Mouse (Mus musculus) kidney, embryonic 15.5 days (tissue): ENCODE data around the gene Gm28053. TPM values are rescaled to one million over a fixed set of nuclear protein-coding genes. Genes with fewer than 3 reads are reported as not detected.

Source experiments
- ATAC-seq: fragments of 200-750 bp; cut with Nextera tagmentation; replicated peaks from 2 replicates; pipeline ENCODE4 v1.8.0; 2017; ENCODE audit warnings: moderate TSS enrichment; ENCODE audit not compliant: low FRiP score
- H3K27ac ChIP-seq: fragments of 300-500 bp; sonication (generic); 2 replicates; pipeline ENCODE4 v1.5.1; 2015; ENCODE audit warnings: mild to moderate bottlenecking, inconsistent platforms
- H3K27me3 ChIP-seq: fragments of 300-500 bp; sonication (generic); 2 replicates; pipeline ENCODE4 v1.6.1; 2015; ENCODE audit warnings: inconsistent platforms
- H3K36me3 ChIP-seq: fragments of 300-500 bp; sonication (generic); 2 replicates; pipeline ENCODE4 v1.6.1; 2015; ENCODE audit warnings: inconsistent platforms
- H3K4me1 ChIP-seq: fragments of 300-500 bp; sonication (generic); 2 replicates; pipeline ENCODE4 v1.6.1; 2015; ENCODE audit warnings: inconsistent platforms
- H3K4me2 ChIP-seq: fragments of 300-500 bp; sonication (generic); 2 replicates; pipeline ENCODE4 v1.6.1; 2015; ENCODE audit warnings: moderate library complexity, mild to moderate bottlenecking, inconsistent platforms
- H3K4me3 ChIP-seq: fragments of 300-500 bp; sonication (generic); replicated peaks from 2 replicates; pipeline ENCODE4 v1.5.1; 2015; ENCODE audit warnings: mild to moderate bottlenecking, inconsistent platforms
- H3K9ac ChIP-seq: fragments of 300-500 bp; sonication (generic); 2 replicates; pipeline ENCODE4 v1.6.1; 2015; ENCODE audit warnings: mild to moderate bottlenecking, inconsistent platforms
- H3K9me3 ChIP-seq: fragments of 300-500 bp; sonication (generic); replicated peaks from 2 replicates; pipeline ENCODE4 v1.6.1; 2016; ENCODE audit warnings: inconsistent platforms
- WGBS: fragments of 180-500 bp; shearing (Covaris S2); methylation state at CpG from one replicate; pipeline ENCODE4 v1.1.7; 2015; ENCODE audit warnings: mixed read lengths; 5-methylcytosine and 5-hydroxymethylcytosine counted together
- polyA plus RNA-seq: library from polyadenylated mRNA; unstranded; fragments of >200 nt; fragmentation: Nextera tagmentation; extraction: Ambion mirVana; gene quantifications from 2 replicates; pipeline ENCODE4 v1.2.1, GENCODE M21; 2015

Gm28053 gene
- polyA plus RNA-seq, 1 experiment from 2014 or later: 3.3 TPM

DNA sequence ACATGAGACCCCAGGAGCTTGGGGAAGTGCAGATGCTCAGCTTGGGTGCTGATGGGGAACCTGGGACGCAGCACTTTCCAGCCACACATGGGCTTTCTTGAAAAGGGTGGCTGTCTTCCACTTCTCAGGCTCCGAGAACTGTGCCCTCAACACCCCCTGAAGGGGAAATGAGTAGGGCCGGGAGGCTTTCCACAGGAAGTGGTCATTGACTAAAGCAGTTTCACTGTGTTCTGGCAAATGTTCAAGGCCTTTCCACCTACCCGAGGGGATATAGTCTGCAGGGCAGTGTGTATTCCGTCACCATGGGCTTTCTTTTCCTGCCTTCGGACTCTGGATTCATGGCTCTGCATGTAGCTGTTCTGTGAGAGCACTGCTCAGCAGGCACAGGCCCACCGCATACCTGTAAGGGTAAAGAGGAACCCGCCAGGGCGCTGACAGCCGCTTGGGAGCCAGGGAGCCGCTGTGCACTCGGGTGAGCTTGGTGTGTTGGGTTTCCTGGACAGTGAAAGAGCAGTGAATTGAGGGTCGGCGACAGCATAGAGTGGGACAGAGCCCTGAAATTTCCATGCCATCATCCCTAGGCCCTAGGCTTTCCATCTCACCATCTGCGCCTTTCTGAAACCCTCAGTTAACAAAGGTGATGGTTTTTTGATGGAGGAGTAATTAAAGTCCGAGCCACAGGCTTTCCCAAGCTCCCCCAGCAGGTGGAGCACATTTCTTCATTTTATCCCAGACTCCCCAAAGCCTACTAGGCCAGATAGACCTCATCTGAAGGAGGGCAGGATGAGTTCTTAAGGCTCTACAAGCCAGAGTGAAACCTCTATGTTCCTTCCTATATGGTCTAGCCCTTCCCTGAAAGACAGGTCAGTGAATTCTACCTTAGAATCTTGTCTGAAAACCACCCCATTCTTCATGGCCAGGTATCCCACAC, 27.8 kb downstream of the Gm28053 start, which contains the start of gene Gimap5:
Gene Gimap5 (plus strand): TSS at position 239 of the 931 bp plus-strand sequence.
- no peaks in the 10 kb centered on the region for H3K36me3 ChIP-seq
- H3K4me2 ChIP-seq: peak within 1 kb of the TSS; percentile 28
- peaks cover 34% of the 10 kb centered on the region for H3K27me3 ChIP-seq
- H3K9me3 ChIP-seq: no peaks in the 10 kb centered on the region
- peak; percentile 12; the same call in 1 of the 2 replicates for ATAC-seq
- peaks cover 19% of the 10 kb centered on the region for H3K4me1 ChIP-seq
- H3K27ac ChIP-seq: peak within 1 kb of the TSS; percentile 69
- peak within 1 kb of the TSS; percentile 20 for H3K4me3 ChIP-seq
- 42% methylated on average over 16 of the region's 16 CpGs for WGBS
- no peak within 1 kb of the TSS for H3K9ac ChIP-seq

- 38% methylated on average over 7 of the region's 7 CpGs for WGBS
- ATAC-seq: no peak
- H3K9me3 ChIP-seq: no peaks in the 10 kb centered on the region
- H3K27ac ChIP-seq: peak overlapping the region; percentile 69
- peak overlapping the region; percentile 20; the same call in 1 of the 2 replicates for H3K4me3 ChIP-seq
- no peak overlapping the region for H3K9ac ChIP-seq
- peak overlapping the region; percentile 28 for H3K4me2 ChIP-seq
- peaks cover 24% of the 10 kb centered on the region for H3K27me3 ChIP-seq
- H3K36me3 ChIP-seq: no peaks in the 10 kb centered on the region
- H3K4me1 ChIP-seq: peaks cover 8% of the 10 kb centered on the region
These were observed 28.9 kb downstream of the Gm28053 start for GRCm38 (mm10) chr6:48747091-48747966.

- no peak overlapping the region for H3K9ac ChIP-seq
- H3K9me3 ChIP-seq: peaks cover 5% of the 10 kb centered on the region; the same call in 1 of the 2 replicates
- H3K27ac ChIP-seq: no peak overlapping the region
- H3K4me1 ChIP-seq: no peaks in the 10 kb centered on the region
- H3K4me3 ChIP-seq: no peak overlapping the region
- no peak for ATAC-seq
- no peaks in the 10 kb centered on the region for H3K27me3 ChIP-seq
- H3K36me3 ChIP-seq: no peaks in the 10 kb centered on the region
- no peak overlapping the region for H3K4me2 ChIP-seq
- WGBS: 58% methylated on average over 7 of the region's 7 CpGs
These were observed 45.3 kb downstream of the Gm28053 start for GRCm38 (mm10) chr6:48763567-48764270.

- H3K9me3 ChIP-seq: peaks cover 5% of the 10 kb centered on the region; the same call in 1 of the 2 replicates
- no peaks in the 10 kb centered on the region for H3K27me3 ChIP-seq
- no peak overlapping the region for H3K9ac ChIP-seq
- H3K4me2 ChIP-seq: no peak overlapping the region
- 88% methylated on average over 10 of the region's 10 CpGs for WGBS
- H3K27ac ChIP-seq: no peak overlapping the region
- ATAC-seq: no peak
- no peaks in the 10 kb centered on the region for H3K4me1 ChIP-seq
- H3K4me3 ChIP-seq: no peak overlapping the region
- H3K36me3 ChIP-seq: no peaks in the 10 kb centered on the region
These were observed 46.1 kb downstream of the Gm28053 start for GRCm38 (mm10) chr6:48764496-48764895.

DNA sequence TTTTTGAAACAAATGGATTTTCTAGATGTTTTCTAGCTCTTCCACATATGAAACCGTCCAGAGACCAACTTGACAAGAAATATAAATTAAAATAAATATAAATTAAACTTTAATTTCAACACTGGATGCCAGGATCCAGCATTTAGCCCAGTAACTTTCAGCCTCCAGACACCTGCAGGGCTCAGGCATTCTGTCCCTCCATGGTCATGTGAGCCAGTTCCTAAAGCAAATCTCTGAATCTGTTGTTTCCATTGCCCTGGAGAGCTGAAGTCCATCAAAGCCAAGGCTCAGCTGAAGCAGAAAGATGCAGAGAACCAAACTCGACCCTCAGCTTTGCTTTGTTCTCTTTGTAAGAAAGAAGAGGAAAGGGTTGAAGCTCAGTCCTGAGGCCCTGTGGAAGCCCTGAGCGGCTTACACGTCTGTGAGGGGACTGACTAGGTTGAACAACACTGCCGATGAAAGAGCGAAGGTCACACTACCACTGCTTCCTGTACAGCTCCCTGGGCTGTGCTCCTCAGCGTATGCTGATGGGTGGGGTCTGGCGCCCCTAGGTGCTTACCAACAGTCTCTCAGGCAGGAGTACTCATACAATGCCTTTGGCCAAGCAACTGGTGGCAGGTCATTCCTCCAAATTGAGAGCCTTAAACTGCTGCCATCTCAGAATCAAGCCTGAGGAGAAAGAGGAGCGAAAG, 49.9 kb downstream of the Gm28053 start:
- no peaks in the 10 kb centered on the region for H3K36me3 ChIP-seq
- no peak overlapping the region for H3K4me3 ChIP-seq
- H3K27me3 ChIP-seq: no peaks in the 10 kb centered on the region
- no peaks in the 10 kb centered on the region for H3K4me1 ChIP-seq
- H3K27ac ChIP-seq: no peak overlapping the region
- WGBS: 71% methylated on average over 9 of the region's 9 CpGs
- H3K9ac ChIP-seq: no peak overlapping the region
- no peak for ATAC-seq
- no peak overlapping the region for H3K4me2 ChIP-seq
- H3K9me3 ChIP-seq: peaks cover 5% of the 10 kb centered on the region; the same call in 1 of the 2 replicates

GRCm38 (mm10) chr6:48768933-48769332, 50.5 kb downstream of the Gm28053 start:
- Histone ChIP-seq H3K4me2 (no peak overlapping the region), H3K36me3 (no peaks in the 10 kb centered on the region), H3K9me3 (peaks cover 5% of the 10 kb centered on the region; the same call in 1 of the 2 replicates), H3K4me1 (no peaks in the 10 kb centered on the region), H3K9ac (no peak overlapping the region), H3K27ac (no peak overlapping the region), H3K4me3 (no peak overlapping the region), H3K27me3 (no peaks in the 10 kb centered on the region)
- ATAC-seq: no peak
- WGBS: 87% methylated on average over 3 of the region's 3 CpGs

- no peak within 1 kb of the TSS for H3K4me3 ChIP-seq
- no peak within 1 kb of the TSS for H3K27ac ChIP-seq
- no peaks in the 10 kb centered on the region for H3K4me1 ChIP-seq
- WGBS: 83% methylated on average over 3 of the region's 3 CpGs
- no peak for ATAC-seq
- no peaks in the 10 kb centered on the region for H3K9me3 ChIP-seq
- no peak within 1 kb of the TSS for H3K9ac ChIP-seq
- H3K36me3 ChIP-seq: no peaks in the 10 kb centered on the region
- no peak within 1 kb of the TSS for H3K4me2 ChIP-seq
- no peaks in the 10 kb centered on the region for H3K27me3 ChIP-seq
These were observed 52.3 kb downstream of the Gm28053 start, which contains the start of gene Gimap3 for GRCm38 (mm10) chr6:48770696-48771095. Gene Gimap3 (minus strand): TSS chr6:48770851.

- Histone ChIP-seq H3K36me3 (no peaks in the 10 kb centered on the region), H3K9ac (no peak overlapping the region), H3K4me1 (no peaks in the 10 kb centered on the region), H3K9me3 (no peaks in the 10 kb centered on the region), H3K27me3 (no peaks in the 10 kb centered on the region), H3K4me2 (no peak overlapping the region), H3K4me3 (no peak overlapping the region), H3K27ac (no peak overlapping the region)
- 0 out of 2 replicates have a peak, but pooled peaks have one; percentile 22 for ATAC-seq
- 6% methylated on average over 8 of the region's 8 CpGs for WGBS
These were observed 53.6 kb downstream of the Gm28053 start for GRCm38 (mm10) chr6:48772030-48772429.

DNA sequence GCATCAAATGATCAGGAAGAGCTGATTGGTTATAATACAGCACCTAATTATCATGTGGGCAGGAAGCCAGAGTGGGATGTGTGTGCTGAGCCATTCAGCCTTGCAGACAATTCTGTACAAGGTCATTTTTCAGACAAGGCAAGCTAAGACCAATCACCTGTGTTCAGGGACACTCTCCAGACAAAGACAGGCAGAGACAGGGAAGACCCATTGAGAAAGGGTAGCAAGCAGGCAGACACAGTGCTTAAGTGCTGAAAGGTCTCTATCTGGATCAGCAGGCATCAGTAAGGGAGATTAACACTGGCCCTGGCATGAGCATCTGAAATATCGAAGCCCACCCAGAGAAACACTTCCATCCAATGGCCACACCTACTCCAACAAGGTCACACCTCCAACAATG, 66.0 kb downstream of the Gm28053 start:
- Histone ChIP-seq H3K36me3 (no peaks in the 10 kb centered on the region), H3K4me3 (no peak overlapping the region), H3K9ac (no peak overlapping the region), H3K27ac (no peak overlapping the region), H3K4me1 (no peaks in the 10 kb centered on the region), H3K4me2 (no peak overlapping the region), H3K9me3 (peaks cover 4% of the 10 kb centered on the region; the same call in 1 of the 2 replicates), H3K27me3 (no peaks in the 10 kb centered on the region)
- ATAC-seq: no peak
- WGBS: 89% methylated on average over 1 of the region's 1 CpGs

DNA sequence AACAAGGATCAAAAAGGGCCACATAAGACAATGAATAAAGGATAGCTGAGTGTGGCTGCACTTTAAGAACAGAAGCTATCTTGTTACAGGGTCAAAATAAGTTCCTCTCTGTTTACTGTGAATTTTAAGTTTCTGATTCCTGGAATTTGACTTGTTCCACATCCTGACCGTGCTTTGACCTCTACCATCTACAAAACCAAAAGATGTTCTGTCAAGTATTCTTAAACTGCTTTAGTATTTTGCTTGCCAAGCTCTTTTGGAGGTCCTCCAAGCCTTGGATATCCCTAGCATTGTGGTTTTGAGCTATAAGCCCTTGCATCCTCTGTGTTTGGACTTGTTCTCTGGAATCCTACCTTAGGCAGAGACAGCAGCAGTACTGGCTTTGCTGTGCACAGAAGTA, 66.8 kb downstream of the Gm28053 start:
- Histone ChIP-seq H3K9me3 (peaks cover 4% of the 10 kb centered on the region; the same call in 1 of the 2 replicates), H3K4me2 (no peak overlapping the region), H3K27ac (no peak overlapping the region), H3K4me3 (no peak overlapping the region), H3K36me3 (no peaks in the 10 kb centered on the region), H3K4me1 (no peaks in the 10 kb centered on the region), H3K27me3 (no peaks in the 10 kb centered on the region), H3K9ac (no peak overlapping the region)
- no peak for ATAC-seq
- WGBS: 63% methylated on average over 1 of the region's 1 CpGs

- Histone ChIP-seq H3K4me2 (no peak overlapping the region), H3K4me3 (no peak overlapping the region), H3K9ac (no peak overlapping the region), H3K9me3 (0 out of 2 replicates have a peak, but pooled peaks cover under 1% of the 10 kb centered on the region), H3K27me3 (no peaks in the 10 kb centered on the region), H3K27ac (no peak overlapping the region), H3K4me1 (no peaks in the 10 kb centered on the region), H3K36me3 (no peaks in the 10 kb centered on the region)
- no peak for ATAC-seq
- 68% methylated on average over 2 of the region's 2 CpGs for WGBS
These were observed 67.2 kb downstream of the Gm28053 start for GRCm38 (mm10) chr6:48785601-48786000.
